In genomic region chr14:26970439-26970932, GRCm38 (mm10) we compare ENCODE assay signal across 8 mouse cellular contexts. TPM values are rescaled to one million over a fixed set of nuclear protein-coding genes. Genes with fewer than 3 reads are reported as not detected.
DNase-seq lines count a peak whose midpoint lies in the region; ATAC-seq lines count a peak whose summit lies in the region.

No protein-coding gene starts in this region.

- peak; percentile 100 for ATAC-seq in heart, embryonic 13.5 days (ENCODE audit: extremely low read depth, insufficient number of reproducible peaks, low FRiP score, low TSS enrichment)
- peak; percentile 98 for ATAC-seq in liver, embryonic 13.5 days (ENCODE audit: low read depth)
- peak; percentile 99 for ATAC-seq in stomach, embryonic 16.5 days (ENCODE audit: insufficient read depth, low FRiP score)

- peak; percentile 96 for DNase-seq in CD4-positive helper T cell, adult 2 months (ENCODE audit: low read depth, low spot score)
- DNase-seq in fat pad, adult 2 months (ENCODE audit: extremely low read depth, low read depth, low spot score), result peak; percentile 14
- DNase-seq in kidney, postnatal 10 days, result peak; percentile 99
- DNase-seq in liver, embryonic 13.5 days, result peak; percentile 88
- DNase-seq in neural tube, embryonic 10.5 days (ENCODE audit: extremely low spot score, low spot score), result peak; percentile 98

- H3K36me3 ChIP-seq in heart, embryonic 13.5 days, result no peaks in the 10 kb centered on the region
- no peaks in the 10 kb centered on the region for H3K36me3 ChIP-seq in liver, embryonic 13.5 days
- H3K36me3 ChIP-seq in stomach, embryonic 16.5 days (ENCODE audit: control insufficient read depth, insufficient read depth, low read length), result no peaks in the 10 kb centered on the region

- no peaks in the 10 kb centered on the region for H3K9me3 ChIP-seq in heart, embryonic 13.5 days
- H3K9me3 ChIP-seq in liver, embryonic 13.5 days (replicated peaks), result no peaks in the 10 kb centered on the region
- no peaks in the 10 kb centered on the region for H3K9me3 ChIP-seq in stomach, embryonic 16.5 days (replicated peaks; ENCODE audit: control insufficient read depth, low read length)

- H3K27me3 ChIP-seq in heart, embryonic 13.5 days (replicated peaks), result no peaks in the 10 kb centered on the region
- H3K27me3 ChIP-seq in liver, embryonic 13.5 days, result 0 out of 2 replicates have a peak, but pooled peaks cover 3% of the 10 kb centered on the region
- H3K27me3 ChIP-seq in stomach, embryonic 16.5 days (ENCODE audit: control insufficient read depth, insufficient read depth, low read length), result no peaks in the 10 kb centered on the region

- peak overlapping the region; percentile 58 for H3K27ac ChIP-seq in brown adipose tissue, adult 24 weeks (replicated peaks; ENCODE audit: low read depth, low read length)
- peak overlapping the region; percentile 90 for H3K27ac ChIP-seq in heart, embryonic 13.5 days (replicated peaks)
- H3K27ac ChIP-seq in liver, embryonic 13.5 days, result peak overlapping the region; percentile 58; the same call in 1 of the 2 replicates
- H3K27ac ChIP-seq in stomach, embryonic 16.5 days (ENCODE audit: low read length), result peak overlapping the region; percentile 88

- H3K4me1 ChIP-seq in brown adipose tissue, adult 24 weeks (ENCODE audit: control insufficient read depth, insufficient read depth, insufficient read length, low read length), result peaks cover 6% of the 10 kb centered on the region; the same call in 1 of the 2 replicates
- peaks cover 26% of the 10 kb centered on the region for H3K4me1 ChIP-seq in heart, embryonic 13.5 days
- H3K4me1 ChIP-seq in liver, embryonic 13.5 days (replicated peaks), result peaks cover 31% of the 10 kb centered on the region
- peaks cover 4% of the 10 kb centered on the region; the same call in 1 of the 2 replicates for H3K4me1 ChIP-seq in stomach, embryonic 16.5 days (ENCODE audit: control insufficient read depth, insufficient read depth, low read length)

- peak overlapping the region; percentile 80 for H3K4me2 ChIP-seq in heart, embryonic 13.5 days
- H3K4me2 ChIP-seq in liver, embryonic 13.5 days, result peak overlapping the region; percentile 100
- peak overlapping the region; percentile 68 for H3K4me2 ChIP-seq in stomach, embryonic 16.5 days (ENCODE audit: low read depth, low read length)

- peak overlapping the region; percentile 95 for H3K9ac ChIP-seq in heart, embryonic 13.5 days
- H3K9ac ChIP-seq in liver, embryonic 13.5 days, result peak overlapping the region; percentile 87
- peak overlapping the region; percentile 96 for H3K9ac ChIP-seq in stomach, embryonic 16.5 days (ENCODE audit: low read length)

- peak overlapping the region; percentile 86 for H3K4me3 ChIP-seq in brown adipose tissue, adult 24 weeks (ENCODE audit: insufficient read depth, low read depth, low read length)
- H3K4me3 ChIP-seq in heart, embryonic 13.5 days, result peak overlapping the region; percentile 74
- H3K4me3 ChIP-seq in liver, embryonic 13.5 days (replicated peaks), result peak overlapping the region; percentile 87
- H3K4me3 ChIP-seq in stomach, embryonic 16.5 days (replicated peaks; ENCODE audit: low read length), result peak overlapping the region; percentile 90

- WGBS in heart, embryonic 13.5 days, result under 1% methylated on average over 53 of the region's 53 CpGs
- whole genome bisulfite sequencing in liver, embryonic 13.5 days (ENCODE audit: insufficient replicate concordance), result under 1% methylated on average over 51 of the region's 53 CpGs
- under 1% methylated on average over 53 of the region's 53 CpGs for WGBS in stomach, embryonic 16.5 days

RNA-seq across cellular contexts. Expression of gene Appl1, which starts 0.5 kb away (rescaled TPM):
- polyA plus RNA-seq in brown adipose tissue, adult 24 weeks (2012; ENCODE audit: insufficient read depth, insufficient read length, missing spikeins), result 7.0 and 18.7 TPM in 2 replicates
- polyA plus RNA-seq in heart, embryonic 13.5 days (2015; fragmentation: Nextera tagmentation; extraction: Ambion mirVana), result 25.7 and 31.3 TPM in 2 replicates
- 6.0 and 8.6 TPM in 2 replicates for polyA plus RNA-seq in liver, embryonic 13.5 days (2015; fragmentation: Nextera tagmentation; extraction: Ambion mirVana)
- polyA plus RNA-seq in stomach, embryonic 16.5 days (2015; fragmentation: Nextera tagmentation; extraction: Ambion mirVana), result 33.3 and 36.5 TPM in 2 replicates

RNA-seq across cellular contexts. Expression of gene Hesx1, which starts 23.7 kb away (rescaled TPM):
- polyA plus RNA-seq in brown adipose tissue, adult 24 weeks (2012; ENCODE audit: insufficient read depth, insufficient read length, missing spikeins), result not detected in 2 replicates
- polyA plus RNA-seq in heart, embryonic 13.5 days (2015; fragmentation: Nextera tagmentation; extraction: Ambion mirVana), result 0.20 and 1.1 TPM in 2 replicates
- polyA plus RNA-seq in liver, embryonic 13.5 days (2015; fragmentation: Nextera tagmentation; extraction: Ambion mirVana), result 17.0 and 17.7 TPM in 2 replicates
- polyA plus RNA-seq in stomach, embryonic 16.5 days (2015; fragmentation: Nextera tagmentation; extraction: Ambion mirVana), result 0.20 and 0.62 TPM in 2 replicates

Comparison
In these comparisons a context has a peak if more than half of its experiments do, and no peak if none do; other contexts are left out.
1. Peak in every context shown above with its lines: DNase-seq, ATAC-seq, H3K4me3 ChIP-seq and H3K27ac ChIP-seq.
2. DNase-seq: peak in every context shown above with its lines; median percentile 99 in kidney, postnatal 10 days; 98 in neural tube, embryonic 10.5 days; 96 in CD4-positive helper T cell, adult 2 months; 88 in liver, embryonic 13.5 days; 14 in fat pad, adult 2 months.